Mouse (Mus musculus): ENCODE data around the gene Srsf2.
"Not testable (repeated sequence)": the region's sequence is repeated elsewhere in the genome, so short reads cannot be mapped to it uniquely, and the experiment has no call there.

The Srsf2 gene

GRCm38 (mm10) chr11:116852291-116852890 lies 503 bp downstream of the Srsf2 start, which contains the start of gene Mfsd11:
Gene Mfsd11 (plus strand): TSS chr11:116852440.
- peak; percentile 76 for DNase-seq (ENCODE audit: low spot score)

GRCm38 (mm10) chr11:116851576-116852290 lies 1.2 kb downstream of the Srsf2 start:
- DNase-seq (ENCODE audit: low spot score), result peak; percentile 53

- no peak for DNase-seq (ENCODE audit: low spot score)
These were observed 1.9 kb downstream of the Srsf2 start for GRCm38 (mm10) chr11:116850833-116851477.

GRCm38 (mm10) chr11:116850085-116850484 lies 2.8 kb downstream of the Srsf2 start:
- no peak for DNase-seq (ENCODE audit: low spot score)

- no peak for DNase-seq (ENCODE audit: low spot score)
These were observed 3.3 kb downstream of the Srsf2 start for GRCm38 (mm10) chr11:116849587-116849986.

GRCm38 (mm10) chr11:116848877-116849178 lies 4.1 kb downstream of the Srsf2 start:
- not testable (repeated sequence) for DNase-seq (ENCODE audit: low spot score)

GRCm38 (mm10) chr11:116848086-116848876 lies 4.6 kb downstream of the Srsf2 start:
- DNase-seq (ENCODE audit: low spot score), result no peak

GRCm38 (mm10) chr11:116847187-116848085 lies 5.5 kb downstream of the Srsf2 start:
- no peak for DNase-seq (ENCODE audit: low spot score)

GRCm38 (mm10) chr11:116846593-116847181 lies 6.2 kb downstream of the Srsf2 start:
- DNase-seq (ENCODE audit: low spot score), result no peak

- DNase-seq (ENCODE audit: low spot score), result peak; percentile 97
These were observed 9.3 kb downstream of the Srsf2 start, which contains the start of the genes Mettl23 and Jmjd6 for GRCm38 (mm10) chr11:116843261-116844233. Gene Mettl23 (plus strand): TSS chr11:116843278. Gene Jmjd6 (minus strand): TSS chr11:116843449.

- DNase-seq (ENCODE audit: low spot score), result peak; percentile 67
These were observed 10.2 kb downstream of the Srsf2 start for GRCm38 (mm10) chr11:116842531-116843260.

- DNase-seq (ENCODE audit: low spot score), result peak; percentile 16
These were observed 12.1 kb downstream of the Srsf2 start for GRCm38 (mm10) chr11:116840748-116841147.

- DNase-seq (ENCODE audit: low spot score), result peak; percentile 5
These were observed 13.3 kb downstream of the Srsf2 start for GRCm38 (mm10) chr11:116839601-116840000.

- peak; percentile 10 for DNase-seq (ENCODE audit: low spot score)
These were observed 14.0 kb downstream of the Srsf2 start for GRCm38 (mm10) chr11:116838936-116839335.

GRCm38 (mm10) chr11:116837441-116837840 lies 15.5 kb downstream of the Srsf2 start:
- DNase-seq (ENCODE audit: low spot score), result no peak

GRCm38 (mm10) chr11:116836283-116836682 lies 16.6 kb downstream of the Srsf2 start:
- DNase-seq (ENCODE audit: low spot score), result peak; percentile 14

- no peak for DNase-seq (ENCODE audit: low spot score)
These were observed 17.9 kb downstream of the Srsf2 start for GRCm38 (mm10) chr11:116834954-116835353.

GRCm38 (mm10) chr11:116832172-116832685 lies 20.7 kb downstream of the Srsf2 start:
- peak; percentile 69 for DNase-seq (ENCODE audit: low spot score)
